Mouse (Mus musculus): ENCODE measurements around the gene Cyth3.

The Cyth3 gene

GRCm38 (mm10) chr5:143621893-143622622 is at the start of gene Cyth3:
Gene Cyth3 (plus strand): TSS chr5:143622447.
- DNase-seq (ENCODE audit: low spot score): peak; percentile 98

GRCm38 (mm10) chr5:143573067-143573466 is 49.2 kb upstream of the Cyth3 start:
- no peak for DNase-seq (ENCODE audit: low spot score)

GRCm38 (mm10) chr5:143574261-143575178 is 47.7 kb upstream of the Cyth3 start:
- no peak for DNase-seq (ENCODE audit: low spot score)

GRCm38 (mm10) chr5:143579537-143580203 is 42.6 kb upstream of the Cyth3 start:
- no peak for DNase-seq (ENCODE audit: low spot score)

- DNase-seq (ENCODE audit: low spot score): no peak
Observed at GRCm38 (mm10) chr5:143580982-143581381, 41.3 kb upstream of the Cyth3 start.

- no peak for DNase-seq (ENCODE audit: low spot score)
Observed at GRCm38 (mm10) chr5:143581874-143582273, 40.4 kb upstream of the Cyth3 start.

- no peak for DNase-seq (ENCODE audit: low spot score)
Observed at GRCm38 (mm10) chr5:143583081-143583480, 39.2 kb upstream of the Cyth3 start.

GRCm38 (mm10) chr5:143584982-143585381 is 37.3 kb upstream of the Cyth3 start:
- DNase-seq (ENCODE audit: low spot score): no peak

GRCm38 (mm10) chr5:143586386-143586785 is 35.9 kb upstream of the Cyth3 start:
- DNase-seq (ENCODE audit: low spot score): no peak

GRCm38 (mm10) chr5:143589108-143589507 is 33.1 kb upstream of the Cyth3 start:
- DNase-seq (ENCODE audit: low spot score): no peak

GRCm38 (mm10) chr5:143592926-143593325 is 29.3 kb upstream of the Cyth3 start:
- no peak for DNase-seq (ENCODE audit: low spot score)

- DNase-seq (ENCODE audit: low spot score): no peak
Observed at GRCm38 (mm10) chr5:143593563-143594146, 28.6 kb upstream of the Cyth3 start.

- no peak for DNase-seq (ENCODE audit: low spot score)
Observed at GRCm38 (mm10) chr5:143594291-143595065, 27.8 kb upstream of the Cyth3 start.

- DNase-seq (ENCODE audit: low spot score): no peak
Observed at GRCm38 (mm10) chr5:143602051-143602450, 20.2 kb upstream of the Cyth3 start.

- DNase-seq (ENCODE audit: low spot score): no peak
Observed at GRCm38 (mm10) chr5:143604157-143604774, 18.0 kb upstream of the Cyth3 start.

GRCm38 (mm10) chr5:143606756-143607155 is 15.5 kb upstream of the Cyth3 start:
- DNase-seq (ENCODE audit: low spot score): no peak

- DNase-seq (ENCODE audit: low spot score): no peak
Observed at GRCm38 (mm10) chr5:143608175-143608574, 14.1 kb upstream of the Cyth3 start.

- DNase-seq (ENCODE audit: low spot score): no peak
Observed at GRCm38 (mm10) chr5:143611954-143612353, 10.3 kb upstream of the Cyth3 start.

- no peak for DNase-seq (ENCODE audit: low spot score)
Observed at GRCm38 (mm10) chr5:143613265-143613664, 9.0 kb upstream of the Cyth3 start.

GRCm38 (mm10) chr5:143614519-143614918 is 7.7 kb upstream of the Cyth3 start:
- no peak for DNase-seq (ENCODE audit: low spot score)

GRCm38 (mm10) chr5:143615353-143615752 is 6.9 kb upstream of the Cyth3 start:
- DNase-seq (ENCODE audit: low spot score): no peak

All from urinary bladder, postnatal 25 days (tissue).